Mouse (Mus musculus) left cerebral cortex, adult 2 months (tissue): Measurements from ENCODE around the gene Cpm. TPM values are rescaled to one million over a fixed set of nuclear protein-coding genes. Genes with fewer than 3 reads are reported as not detected.

Source experiments
- DNase-seq, 2 experiments: peaks; one replicate each; pipeline ENCODE4 v3.0.0; 2021 to 2022; ENCODE audit warnings: low spot score in 2 of 2, mixed read lengths in 1 of 2; ENCODE audit errors: extremely low spot score in 1 of 2
- H3K27ac ChIP-seq: fragments of 200-600 bp; 2 replicates; pipeline ENCODE4 v1.8.1; 2022
- H3K4me3 ChIP-seq: fragments of 200-600 bp; 2 replicates; pipeline ENCODE4 v1.8.1; 2022
- CTCF ChIP-seq: fragments of 200-600 bp; IDR thresholded peaks from 2 replicates; pipeline ENCODE4 v1.8.1; 2022; ENCODE audit warnings: antibody characterized with exemption, mild to moderate bottlenecking, moderate library complexity
- intact Hi-C: fragments of 180-260 bp; cut with DNase I; formaldehyde crosslinking; loops from one replicate; pipeline ENCODE4 v1.15.1; 2025
- total RNA-seq, 2 experiments: library from RNA; stranded (reverse); gene quantifications; 2 replicates each; pipeline ENCODE4 v1.2.3; 2021

Cpm gene
- total RNA-seq, 2 experiments from 2014 or later = 5.2 to 5.3 TPM

GRCm38 (mm10) chr10:117666947-117667630 is 37.8 kb downstream of the Cpm start:
- Histone ChIP-seq H3K27ac (no peak overlapping the region), H3K4me3 (no peak overlapping the region)
- no peak for DNase-seq
- no peak for TF ChIP-seq CTCF
- intact Hi-C loops = no loop called here

DNA sequence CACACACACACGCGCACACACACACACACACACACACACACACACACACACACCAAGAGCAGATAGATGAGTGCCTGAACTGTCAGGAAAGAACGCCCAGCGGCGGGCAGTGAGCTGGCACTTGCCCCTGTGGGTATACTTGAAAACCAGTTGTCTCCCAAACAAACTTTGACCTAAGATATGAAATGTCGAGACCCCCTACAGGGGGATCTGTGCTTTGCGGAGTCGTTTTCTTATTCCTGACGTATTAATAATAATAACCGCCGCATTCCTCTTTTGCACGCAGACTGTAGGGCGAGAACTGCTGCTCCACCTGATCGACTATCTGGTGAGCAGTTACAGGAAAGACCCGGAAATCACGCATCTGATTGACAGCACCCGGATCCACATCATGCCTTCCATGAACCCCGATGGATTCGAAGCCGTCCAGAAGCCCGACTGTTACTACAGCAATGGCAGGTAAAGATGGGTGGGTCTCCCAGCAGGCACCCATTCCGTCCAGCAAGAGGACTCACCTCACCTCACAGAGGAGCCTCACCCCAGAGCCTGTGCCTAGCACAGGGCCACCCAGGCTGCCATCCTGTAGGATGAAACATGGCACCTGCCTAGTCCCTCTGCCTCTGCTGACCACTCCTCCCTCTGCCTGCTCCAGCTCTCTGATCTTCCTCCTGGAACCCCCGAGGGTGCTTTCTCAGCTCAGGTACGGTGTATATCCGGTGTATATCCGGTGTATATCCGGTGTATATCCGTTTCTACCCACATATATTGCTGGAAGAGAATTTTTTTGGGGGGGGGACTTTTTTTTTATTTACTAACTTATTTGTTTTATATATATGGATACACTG is 38.6 kb downstream of the Cpm start:
- DNase-seq = no peak
- H3K27ac ChIP-seq = no peak overlapping the region
- H3K4me3 ChIP-seq = no peak overlapping the region
- TF ChIP-seq CTCF = no peak
- intact Hi-C loops = no loop called here

DNA sequence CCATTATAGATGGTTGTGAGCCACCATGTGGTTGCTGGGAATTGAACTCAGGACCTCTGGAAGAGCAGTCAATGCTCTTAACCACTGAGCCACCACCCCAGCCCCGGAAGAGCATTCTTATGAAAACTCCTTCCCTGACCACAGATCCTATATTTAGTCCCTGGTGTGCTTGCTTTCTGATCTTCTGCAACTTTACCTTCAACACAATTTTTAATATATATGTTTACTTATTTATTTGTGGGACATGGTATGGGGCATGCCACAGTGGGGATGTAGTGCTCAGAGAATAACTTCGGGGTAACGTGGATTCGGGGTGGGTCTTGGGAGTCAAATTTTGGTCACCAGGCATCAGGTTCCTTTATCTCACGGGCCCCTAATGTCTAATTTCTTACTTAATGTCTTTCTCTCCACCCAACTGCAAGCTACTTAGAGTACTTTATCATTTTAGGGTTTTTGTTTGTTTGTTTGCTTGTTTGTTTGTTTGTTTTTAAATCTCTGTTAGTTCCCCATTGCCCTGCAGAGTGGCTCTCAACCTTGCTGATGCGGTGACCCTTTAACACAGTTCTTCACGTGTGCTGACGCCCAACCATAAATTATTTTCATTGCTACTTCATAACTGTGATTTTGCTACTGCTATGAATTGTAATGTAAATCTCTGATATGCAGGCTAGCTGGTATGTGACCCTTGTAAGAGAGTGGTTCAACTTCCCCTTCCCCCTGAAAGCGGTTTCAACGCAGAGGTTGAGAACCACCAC is 39.4 kb downstream of the Cpm start:
- intact Hi-C loops = no loop called here
- TF ChIP-seq CTCF = no peak
- Histone ChIP-seq H3K4me3 (no peak overlapping the region), H3K27ac (no peak overlapping the region)
- DNase-seq = no peak

DNA sequence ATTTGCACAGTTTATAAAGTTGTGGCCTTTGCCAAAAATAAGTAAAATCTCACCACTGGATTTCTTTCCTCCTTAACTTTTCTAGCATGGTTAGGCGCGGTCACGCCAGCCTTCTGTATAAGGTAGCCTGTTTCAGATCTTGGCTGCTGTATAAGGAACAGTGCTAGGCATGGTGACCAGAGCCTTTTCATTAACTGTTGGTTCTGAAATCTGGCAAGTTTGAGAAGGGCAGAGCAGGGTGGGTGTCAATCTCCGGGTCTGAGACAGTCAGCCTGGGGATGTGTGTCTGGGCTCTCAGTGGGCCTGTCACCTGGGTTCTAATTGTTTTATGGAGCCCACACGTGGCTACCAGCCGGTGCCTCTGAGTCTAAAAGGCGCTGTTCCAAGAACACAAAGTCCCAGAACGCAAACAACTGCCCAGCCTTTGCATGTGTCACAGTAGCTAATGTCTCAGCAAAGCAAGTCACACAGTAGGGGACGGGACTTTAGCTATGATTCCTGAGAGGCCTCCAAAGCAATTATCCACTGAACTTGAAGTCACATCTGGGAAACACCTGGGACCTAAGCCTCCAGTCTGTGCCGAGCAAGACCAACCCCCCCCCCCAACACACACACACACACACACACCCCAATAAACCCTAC is 40.3 kb downstream of the Cpm start:
- Histone ChIP-seq H3K27ac (peak overlapping the region; percentile 12; the same call in 1 of the 2 replicates), H3K4me3 (no peak overlapping the region)
- no peak for TF ChIP-seq CTCF
- intact Hi-C loops = loop anchor here (10.0 kb wide), 1 partner anchor 295 kb away; no protein-coding TSS in a partner anchor
- DNase-seq = no peak

DNA sequence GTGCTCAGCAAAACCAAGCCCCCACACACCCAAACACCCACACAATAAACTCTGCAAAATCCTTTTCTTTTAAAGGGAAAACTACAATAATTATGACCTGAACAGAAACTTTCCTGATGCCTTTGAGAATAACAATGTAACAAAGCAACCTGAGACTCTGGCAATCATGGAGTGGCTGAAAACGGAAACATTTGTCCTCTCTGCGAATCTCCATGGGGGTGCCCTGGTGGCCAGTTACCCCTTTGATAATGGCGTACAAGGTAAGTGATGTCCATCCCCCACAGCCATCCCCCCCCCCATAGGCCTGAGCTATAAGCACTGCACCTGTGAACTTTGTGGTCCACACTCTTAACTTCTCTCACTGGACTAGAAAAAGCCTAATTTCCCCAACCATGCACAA is 40.8 kb downstream of the Cpm start:
- H3K27ac ChIP-seq = no peak overlapping the region
- no peak for DNase-seq
- intact Hi-C loops = loop anchor here (10.0 kb wide), 1 partner anchor 295 kb away; no protein-coding TSS in a partner anchor
- TF ChIP-seq CTCF = no peak
- no peak overlapping the region for H3K4me3 ChIP-seq

DNA sequence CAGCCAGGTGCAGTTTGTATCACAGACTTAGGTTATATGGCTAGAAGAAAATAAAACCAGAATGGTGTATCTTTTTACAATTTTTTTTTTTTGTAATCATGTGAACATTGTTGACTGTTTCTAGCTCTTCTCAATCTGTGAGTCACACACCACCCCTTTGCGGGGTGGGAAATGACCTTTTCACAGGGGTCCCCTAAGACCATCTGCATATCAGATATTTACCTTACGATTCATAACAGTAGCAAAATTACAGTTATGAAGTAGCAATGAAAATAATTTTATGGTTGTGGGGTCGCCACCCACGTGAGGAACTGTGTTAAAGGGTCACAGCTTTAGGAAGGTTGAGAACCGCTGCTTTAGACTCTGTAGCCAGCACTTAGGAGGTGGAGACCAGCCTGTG is 41.5 kb downstream of the Cpm start:
- DNase-seq = no peak
- H3K27ac ChIP-seq = no peak overlapping the region
- TF ChIP-seq CTCF = no peak
- no peak overlapping the region for H3K4me3 ChIP-seq
- intact Hi-C loops = loop anchor here (10.0 kb wide), 1 partner anchor 296 kb away; no protein-coding TSS in a partner anchor

GRCm38 (mm10) chr10:117671266-117671665 is 42.0 kb downstream of the Cpm start:
- Histone ChIP-seq H3K27ac (no peak overlapping the region), H3K4me3 (no peak overlapping the region)
- no peak for TF ChIP-seq CTCF
- DNase-seq = no peak
- intact Hi-C loops = loop anchor here (10.0 kb wide), 1 partner anchor 296 kb away; no protein-coding TSS in a partner anchor

- intact Hi-C loops = loop anchor here (10.0 kb wide), 1 partner anchor 297 kb away; no protein-coding TSS in a partner anchor
- Histone ChIP-seq H3K4me3 (no peak overlapping the region), H3K27ac (peak overlapping the region; percentile 34; the same call in 1 of the 2 replicates)
- no peak for TF ChIP-seq CTCF
- DNase-seq = no peak
Measured at GRCm38 (mm10) chr10:117671930-117672666, 42.8 kb downstream of the Cpm start.

DNA sequence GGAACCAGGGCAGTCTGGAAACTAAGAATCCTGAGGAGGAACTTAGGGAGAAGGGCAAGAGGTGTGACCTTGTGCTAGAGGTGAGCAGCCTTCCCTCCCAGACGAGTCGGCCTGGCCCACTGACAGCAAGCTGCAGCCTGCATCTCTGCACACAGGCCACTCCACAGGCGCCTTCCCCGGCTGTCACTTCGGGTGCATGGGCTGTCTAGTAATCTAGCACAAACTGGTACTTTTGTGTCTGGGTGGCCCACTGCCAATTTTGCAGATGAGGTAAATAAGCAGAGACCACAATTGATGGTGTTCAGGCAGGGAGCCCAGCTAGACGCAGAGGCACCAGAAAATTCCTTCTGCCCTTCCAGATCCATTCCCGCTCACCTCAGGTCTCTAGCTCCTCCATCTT is 43.4 kb downstream of the Cpm start:
- peak in 1 of 2 experiments; percentile 34 for DNase-seq
- TF ChIP-seq CTCF = no peak
- intact Hi-C loops = loop anchor here (10.0 kb wide), 1 partner anchor 298 kb away; no protein-coding TSS in a partner anchor
- Histone ChIP-seq H3K4me3 (no peak overlapping the region), H3K27ac (peak overlapping the region; percentile 34; the same call in 1 of the 2 replicates)

DNA sequence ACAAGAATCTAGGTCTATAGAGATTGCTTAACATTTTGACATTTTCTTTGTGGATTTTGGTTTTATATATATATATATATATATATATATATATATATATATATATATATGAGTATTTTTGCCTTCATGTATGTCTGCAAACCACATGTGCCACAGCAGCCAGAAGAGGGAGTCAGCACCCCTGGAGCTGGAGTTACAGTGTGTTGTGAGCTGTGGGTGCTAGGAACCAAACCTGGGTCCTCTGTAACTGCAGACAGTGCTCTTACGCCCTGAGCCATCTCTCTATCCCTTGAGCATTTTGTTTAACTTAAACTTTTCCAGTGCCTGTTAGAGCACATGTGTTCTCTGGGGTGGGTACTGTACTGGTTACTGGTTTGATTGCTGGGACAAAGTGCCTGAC is 44.6 kb downstream of the Cpm start:
- Histone ChIP-seq H3K4me3 (no peak overlapping the region), H3K27ac (no peak overlapping the region)
- intact Hi-C loops = loop anchor here (10.0 kb wide), 1 partner anchor 299 kb away; no protein-coding TSS in a partner anchor
- TF ChIP-seq CTCF = no peak
- no peak for DNase-seq
